Mouse (Mus musculus) thymus, postnatal 10 days (tissue): Measurements from ENCODE around the gene Col26a1.
"Not testable (repeated sequence)": the region's sequence is repeated elsewhere in the genome, so short reads cannot be mapped to it uniquely, and the experiment has no call there.

ENCODE experiments used
- DNase-seq, 2 experiments: peaks; one replicate each; pipeline ENCODE4 v3.0.0; 2021; ENCODE audit warnings: low spot score in 2 of 2

Col26a1 gene

DNA sequence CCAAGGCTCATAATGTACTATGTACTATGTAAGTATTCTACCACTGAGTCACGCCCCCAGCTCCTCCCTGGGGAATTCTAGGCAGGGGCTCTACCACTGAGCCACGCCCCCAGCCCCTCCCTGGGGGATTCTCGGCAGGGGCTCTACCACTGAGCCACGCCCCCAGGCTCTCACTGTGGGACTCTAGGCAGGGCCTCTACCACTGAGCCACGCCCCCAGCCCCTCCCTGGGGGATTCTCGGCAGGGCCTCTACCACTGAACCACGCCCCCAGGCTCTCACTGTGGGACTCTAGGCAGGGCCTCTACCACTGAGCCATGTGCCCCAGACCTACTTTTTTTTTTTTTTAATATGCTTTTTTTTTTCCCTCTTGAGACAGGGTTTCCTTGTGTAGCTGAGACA, 129.8 kb downstream of the Col26a1 start:
- DNase-seq: not testable (repeated sequence)

DNA sequence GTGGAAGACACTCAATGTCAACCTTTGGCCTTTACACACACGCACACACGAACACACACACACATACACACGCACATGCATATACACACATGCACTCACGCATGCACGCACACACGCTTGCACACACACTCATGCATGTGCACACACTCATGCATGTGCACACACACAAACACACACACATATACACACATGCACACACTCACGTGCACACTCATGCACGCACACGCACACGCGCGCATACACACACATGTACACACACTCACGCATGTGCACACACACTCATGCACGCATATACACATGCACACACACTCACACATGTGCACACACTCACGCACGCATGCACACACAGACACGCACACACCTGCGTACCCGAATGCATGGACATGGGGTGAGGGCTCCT, 130.9 kb downstream of the Col26a1 start:
- DNase-seq: no peak

DNA sequence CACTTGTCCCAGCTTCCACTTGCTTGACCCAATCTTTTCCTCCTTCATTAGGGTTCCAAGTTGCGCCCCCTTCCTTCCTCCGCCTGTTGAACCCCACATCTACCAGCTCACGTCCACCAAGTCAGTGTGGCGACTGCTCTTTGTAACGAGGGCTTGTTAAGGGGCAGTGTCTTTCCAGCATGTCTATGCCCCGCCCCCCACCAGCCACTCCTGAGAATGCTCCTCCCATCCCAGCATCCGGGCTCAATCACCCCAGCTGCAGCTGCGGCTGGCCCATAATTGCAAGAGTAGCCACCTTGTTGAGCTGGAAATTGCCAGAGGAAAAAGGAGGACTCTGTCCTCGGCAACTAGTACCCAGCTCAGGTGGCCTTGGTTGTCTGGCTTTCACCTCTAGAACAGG, 136.4 kb downstream of the Col26a1 start:
- DNase-seq: no peak

DNA sequence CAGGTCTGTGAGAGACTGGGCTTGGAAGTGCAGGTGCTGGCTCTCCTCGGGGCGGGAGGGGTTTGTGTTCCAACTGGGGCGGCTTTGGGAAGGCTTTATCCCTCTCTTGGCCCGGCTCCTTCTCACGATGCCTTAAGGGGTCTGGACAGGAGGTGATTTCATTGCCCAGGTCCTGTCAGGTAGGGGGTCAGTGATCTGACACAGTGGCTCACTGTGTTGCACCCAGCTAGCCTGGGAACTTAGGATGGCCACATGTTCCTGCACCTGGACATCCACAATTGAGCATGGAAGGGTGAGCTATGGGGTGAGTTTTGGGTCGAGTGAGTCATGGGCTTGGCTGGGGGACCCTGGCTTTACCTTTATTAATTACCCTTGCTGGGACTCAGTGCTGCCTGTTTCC, 144.1 kb downstream of the Col26a1 start:
- DNase-seq: no peak

DNA sequence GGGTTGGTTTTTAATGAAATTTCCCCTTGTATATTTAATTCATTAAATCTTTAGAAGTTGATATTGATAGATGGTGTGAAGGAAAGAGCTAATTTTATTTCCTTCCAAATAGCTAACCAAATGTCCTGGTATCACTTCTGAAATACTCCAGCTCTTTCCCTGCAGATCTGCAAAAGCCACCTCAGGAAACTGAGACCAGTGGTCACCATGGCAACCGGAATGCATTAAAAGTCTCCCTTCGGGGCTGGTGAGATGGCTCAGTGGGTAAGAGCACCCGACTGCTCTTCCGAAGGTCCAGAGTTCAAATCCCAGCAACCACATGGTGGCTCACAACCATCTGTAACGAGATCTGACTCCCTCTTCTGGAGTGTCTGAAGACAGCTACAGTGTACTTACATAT, 156.7 kb downstream of the Col26a1 start:
- not testable (repeated sequence) for DNase-seq

DNA sequence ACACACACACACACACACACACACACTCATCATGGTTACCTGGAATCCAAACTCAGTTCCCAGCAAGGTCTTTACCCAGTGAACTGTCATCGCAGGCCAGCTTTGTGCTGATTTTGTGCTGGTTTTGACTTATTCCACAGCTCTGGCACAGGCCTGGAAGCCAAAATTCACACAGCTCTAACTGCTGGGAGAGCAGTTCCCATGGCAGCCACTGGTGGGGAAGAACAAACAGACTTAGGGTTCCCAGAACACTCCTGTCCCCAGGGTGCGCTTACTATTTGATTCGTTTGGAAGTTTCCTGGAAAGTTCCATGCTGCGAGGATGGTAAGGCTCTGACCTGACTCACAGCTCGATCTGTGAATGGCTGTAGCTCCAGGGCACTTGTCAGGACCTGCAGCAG, 161.4 kb downstream of the Col26a1 start:
- DNase-seq: no peak

DNA sequence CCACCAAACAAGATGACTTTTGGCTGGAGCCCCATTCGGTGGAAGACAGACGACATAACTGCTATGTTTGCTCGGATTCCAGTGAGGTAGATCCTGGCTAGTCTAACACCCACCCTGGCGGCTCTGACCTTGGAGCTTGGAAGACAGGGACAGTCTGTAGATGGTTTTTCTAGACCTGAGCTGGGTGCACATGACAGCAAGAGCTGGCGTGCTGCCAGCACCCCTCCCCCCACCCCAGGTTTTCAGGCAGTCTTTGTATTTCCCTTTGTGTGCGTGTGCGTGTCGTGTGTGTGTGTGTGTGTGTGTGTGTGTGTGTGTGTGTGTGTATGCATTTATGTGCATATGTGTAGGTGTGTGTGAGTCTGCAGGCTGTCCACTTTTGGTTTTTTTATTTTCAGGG, 164.4 kb downstream of the Col26a1 start:
- DNase-seq: no peak

DNA sequence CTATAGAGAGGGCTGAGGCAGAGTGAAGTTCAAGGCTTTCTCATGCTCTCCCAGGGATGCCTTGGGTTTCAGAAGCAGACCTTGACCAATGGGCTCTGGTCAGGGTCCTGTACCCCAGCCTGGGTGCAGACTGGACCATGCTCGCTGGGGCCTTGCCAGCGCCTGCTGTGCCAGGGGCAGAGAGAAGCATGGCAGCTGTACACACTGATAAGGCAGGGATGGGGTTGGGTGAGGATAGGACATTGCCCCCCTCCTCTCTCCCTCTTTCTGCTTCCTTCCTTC, 165.5 kb downstream of the Col26a1 start:
- DNase-seq: no peak

DNA sequence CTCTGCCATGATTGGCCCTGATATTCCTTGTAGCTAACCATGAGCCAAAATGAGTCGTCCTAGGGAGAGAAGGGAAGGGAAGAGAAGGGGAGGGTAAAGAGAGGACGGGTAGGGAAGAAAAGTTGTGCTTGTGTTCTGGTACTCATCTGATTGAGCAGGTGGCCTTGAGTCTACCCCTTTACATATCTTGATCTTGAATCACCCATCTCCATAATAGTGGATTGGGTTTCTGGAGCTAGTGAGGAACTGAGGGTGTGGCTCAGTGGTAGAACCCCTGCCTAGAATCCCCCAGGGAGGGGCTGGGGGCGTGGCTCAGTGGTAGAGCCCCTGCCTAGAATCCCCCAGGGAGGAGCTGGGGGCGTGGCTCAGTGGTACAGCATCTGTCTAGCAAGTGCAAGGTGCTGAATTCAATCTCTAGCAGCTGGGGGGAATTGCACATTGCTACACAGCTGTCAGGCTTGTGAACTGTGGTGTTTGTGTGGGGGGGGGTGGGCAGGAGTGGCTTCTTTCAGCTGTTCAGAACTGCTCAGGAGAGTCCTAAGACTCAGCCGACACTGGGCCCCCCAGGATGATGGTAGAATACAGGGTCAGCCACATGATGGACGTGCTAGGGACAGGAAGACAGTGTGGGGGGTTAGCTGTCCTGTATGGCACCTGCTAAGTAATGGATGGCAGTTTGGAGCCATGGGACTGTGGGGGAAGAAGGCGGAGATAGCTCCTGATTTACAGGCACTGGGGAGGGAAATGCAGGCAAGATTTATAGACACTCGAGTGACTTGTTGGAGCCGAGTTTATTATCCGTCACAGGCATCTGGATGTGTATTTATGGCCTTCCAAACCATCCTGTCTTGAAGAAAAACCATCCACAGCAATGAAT, 166.1 kb downstream of the Col26a1 start:
- DNase-seq: no peak

DNA sequence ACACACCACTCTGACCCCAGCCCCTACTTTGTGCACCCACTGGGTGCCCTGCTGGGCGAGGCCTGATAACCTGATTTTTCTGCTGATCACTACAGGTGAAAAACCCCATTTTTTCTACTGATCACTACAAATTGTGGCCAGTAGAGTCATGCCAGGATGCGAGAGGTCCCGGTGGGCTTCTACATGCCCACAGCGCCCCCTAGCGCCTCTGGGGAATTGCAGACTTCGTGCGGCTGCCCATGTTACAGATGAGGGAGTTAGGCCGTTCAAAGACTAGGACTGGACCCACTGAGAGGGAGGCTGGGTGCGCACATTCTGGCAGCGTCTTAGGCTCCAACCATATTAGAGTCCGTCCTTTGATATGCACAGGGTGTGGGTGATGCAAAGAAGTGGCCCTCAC, 168.1 kb downstream of the Col26a1 start:
- DNase-seq: peak; percentile 52 to 81

DNA sequence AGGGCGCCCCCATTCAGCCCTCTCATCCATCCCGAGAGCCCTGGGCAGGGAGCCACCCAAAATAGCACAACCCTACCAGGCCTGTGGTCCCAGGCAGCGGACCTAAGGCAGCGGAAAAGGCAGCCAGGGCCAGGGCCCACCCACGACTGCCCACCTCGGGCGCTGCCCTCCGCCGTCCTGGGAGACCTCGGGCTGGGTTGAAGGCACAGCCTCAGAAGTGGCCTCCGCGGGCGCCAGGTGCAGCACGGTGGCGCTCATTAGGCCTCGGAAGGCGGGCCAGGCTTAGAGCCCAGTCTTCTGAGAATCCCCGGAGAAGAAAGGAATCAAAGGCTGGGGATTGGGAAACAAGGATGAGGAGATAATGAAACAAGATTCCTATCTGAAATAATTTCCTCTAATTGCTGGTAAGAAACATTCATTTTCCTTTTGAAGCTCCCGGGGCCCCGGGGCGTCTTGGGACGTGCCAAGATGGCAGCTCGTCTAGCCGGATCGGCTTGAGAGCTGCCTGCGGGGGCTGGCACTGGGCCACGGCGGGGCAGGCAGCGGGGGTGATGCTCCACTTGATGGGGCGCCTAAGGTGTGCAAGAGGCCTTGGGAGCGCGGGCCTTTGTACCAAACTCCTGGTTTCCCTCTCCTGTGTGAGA, 168.7 kb downstream of the Col26a1 start:
- no peak for DNase-seq

DNA sequence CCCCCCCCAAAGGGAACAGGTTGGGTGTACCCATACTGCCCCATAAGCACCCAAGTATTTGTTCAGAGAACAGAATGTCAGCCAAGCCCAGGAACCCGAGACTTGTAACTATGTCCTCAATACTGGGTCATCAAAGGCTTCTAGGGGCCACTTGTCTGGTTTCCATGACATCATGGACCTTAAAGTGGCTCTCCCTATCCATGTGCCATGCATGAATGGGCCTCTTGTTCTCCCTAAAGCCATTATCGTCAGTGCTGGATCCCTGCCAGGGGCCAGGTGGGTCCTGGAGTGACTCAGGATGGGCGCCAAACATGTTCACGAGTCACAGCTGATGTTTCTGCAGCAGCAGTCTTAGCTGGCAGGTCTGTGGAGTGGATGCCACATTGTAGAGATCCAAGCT, 172.3 kb downstream of the Col26a1 start:
- no peak for DNase-seq

DNA sequence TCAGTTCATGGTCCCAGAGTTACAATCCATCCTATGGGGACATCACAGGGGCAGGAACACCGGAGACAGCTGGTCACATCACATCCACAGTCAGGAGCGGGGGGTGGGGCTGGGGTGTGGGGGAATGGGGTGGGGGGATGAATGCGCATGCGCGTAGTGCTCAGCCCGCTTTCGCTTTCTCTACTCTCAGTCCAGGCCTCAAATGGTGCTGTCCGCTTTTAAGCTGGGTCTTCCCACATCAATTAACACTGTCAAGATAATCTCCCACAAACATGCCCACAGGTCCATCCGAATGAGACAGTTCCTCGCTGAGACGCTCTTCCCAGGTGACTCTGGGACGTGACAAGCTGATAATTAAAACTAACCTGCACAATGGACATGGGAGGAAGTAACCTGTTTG, 174.9 kb downstream of the Col26a1 start:
- no peak for DNase-seq

DNA sequence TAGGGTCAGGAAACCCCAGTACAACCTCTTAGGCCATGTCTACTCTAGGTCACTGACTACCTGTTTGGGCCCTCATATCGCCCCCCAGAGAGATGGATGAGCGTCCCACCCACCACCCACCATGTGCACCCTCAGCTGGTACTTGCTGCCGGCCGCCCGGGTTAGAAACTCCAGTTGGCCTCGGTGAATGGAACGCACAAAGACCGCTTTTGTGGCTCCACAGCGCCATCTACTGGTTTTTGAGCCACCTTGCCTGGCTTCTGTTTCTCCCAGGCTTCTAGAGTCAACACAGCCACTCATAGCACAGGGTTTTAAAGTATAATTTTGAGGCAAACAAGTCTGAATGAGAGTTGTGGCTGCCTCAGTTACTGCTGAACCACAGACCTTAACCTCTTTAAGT, 176.2 kb downstream of the Col26a1 start:
- peak; percentile 63 to 92 for DNase-seq

DNA sequence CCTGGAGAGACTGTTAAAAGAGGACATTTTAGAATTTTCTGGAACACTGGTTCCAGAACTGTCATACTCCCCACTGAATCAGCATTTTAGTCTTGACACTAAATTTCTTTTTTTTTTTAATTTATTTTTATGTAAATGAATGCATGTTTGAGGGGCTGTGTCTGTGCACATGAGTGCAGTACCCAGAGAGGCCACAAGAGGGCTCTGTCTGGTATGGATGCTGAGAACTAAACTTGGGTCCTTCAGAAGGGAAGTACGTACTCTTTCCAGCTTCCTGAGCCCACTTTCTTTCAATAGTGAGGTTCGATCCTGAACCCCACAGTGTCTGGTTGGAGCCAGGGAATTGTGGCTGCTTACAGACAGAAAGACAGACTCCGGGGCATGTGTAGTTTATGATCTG, 177.5 kb downstream of the Col26a1 start:
- peak in 1 of 2 experiments; percentile 46 for DNase-seq

DNA sequence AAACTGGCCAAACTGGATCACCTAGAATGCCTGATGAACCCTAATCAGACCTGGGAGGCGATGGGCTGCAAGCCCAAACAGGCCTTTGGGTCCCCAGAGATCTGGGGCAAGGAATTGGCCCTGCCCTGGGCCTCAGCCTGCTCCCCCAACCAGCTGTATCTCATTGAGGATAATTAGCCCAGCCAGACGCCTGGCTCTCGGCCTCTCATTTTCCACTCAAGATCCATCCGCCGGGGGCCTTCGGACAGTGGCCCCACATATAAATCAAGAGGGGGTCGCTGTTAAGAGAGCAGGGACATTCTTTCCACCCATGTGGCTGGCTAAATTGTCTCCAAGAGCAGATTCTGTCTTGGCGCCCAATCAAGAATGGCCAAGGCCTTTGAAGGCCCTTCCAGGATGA, 178.9 kb downstream of the Col26a1 start:
- DNase-seq: no peak

DNA sequence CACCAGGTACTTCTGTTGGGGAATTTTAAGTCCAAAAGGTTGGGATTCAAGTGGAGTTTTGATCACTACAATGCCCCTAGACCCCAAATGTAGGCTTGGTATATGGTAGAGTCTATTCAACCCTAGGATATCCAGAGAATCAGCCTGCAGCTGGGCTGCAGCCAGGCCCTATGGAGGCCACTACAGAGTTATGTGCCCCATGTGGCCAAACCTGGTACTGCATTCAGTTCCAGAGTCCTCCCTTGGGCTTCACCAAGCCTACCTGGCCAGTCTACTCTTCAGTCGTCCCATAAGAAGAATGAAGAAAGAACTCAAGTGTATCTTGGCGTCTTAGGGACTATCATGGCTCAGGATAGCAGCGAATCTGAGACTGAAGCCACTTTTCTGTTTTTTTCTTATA, 179.3 kb downstream of the Col26a1 start:
- DNase-seq: peak; percentile 59 to 88

DNA sequence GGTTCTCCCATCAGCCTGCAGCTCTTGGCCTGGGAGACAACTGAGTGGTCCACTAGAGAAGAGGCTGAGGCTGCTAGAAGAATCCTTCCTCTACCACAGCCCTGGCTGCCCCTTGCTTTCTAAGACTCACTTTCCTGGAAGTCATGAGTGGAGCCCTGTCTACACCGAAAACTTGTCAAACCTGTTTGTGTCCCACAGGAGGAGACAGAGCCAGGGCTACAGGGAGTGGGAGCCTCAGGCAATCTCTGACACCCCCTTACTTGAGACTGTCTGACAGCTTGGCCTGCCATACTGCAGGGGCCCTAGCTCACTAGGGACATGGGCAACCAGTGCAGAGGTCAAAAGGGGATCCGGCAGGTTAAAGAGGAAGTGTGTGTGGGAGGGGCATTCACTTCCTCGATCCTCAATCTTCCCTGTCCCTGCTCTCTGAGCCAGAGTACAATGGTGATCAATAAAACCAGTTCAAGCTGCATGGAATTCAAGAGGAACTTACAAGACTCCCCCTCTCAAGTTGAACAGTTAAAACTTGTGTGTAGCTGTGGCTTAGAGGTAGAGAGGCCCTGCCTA, 180.8 kb downstream of the Col26a1 start:
- DNase-seq: no peak

DNA sequence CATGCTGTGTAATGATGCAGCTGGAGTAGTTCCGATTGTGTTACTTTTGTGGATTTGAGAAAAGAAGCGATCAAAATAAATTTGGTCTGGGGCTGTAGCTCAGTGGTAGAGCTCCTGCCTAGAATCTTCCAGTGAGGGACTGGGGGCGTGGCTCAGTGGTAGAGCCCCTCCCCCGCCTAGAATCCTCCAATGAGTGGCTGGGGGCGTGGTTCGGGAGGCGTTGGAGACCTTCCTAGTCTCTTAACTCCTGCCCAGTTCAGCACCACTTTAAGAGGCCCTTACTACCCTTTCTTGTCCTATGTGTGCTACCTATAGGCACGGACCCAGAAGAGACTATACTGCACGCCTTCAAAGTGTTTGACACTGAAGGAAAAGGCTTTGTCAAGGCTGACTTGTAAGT, 185.4 kb downstream of the Col26a1 start:
- no peak for DNase-seq

DNA sequence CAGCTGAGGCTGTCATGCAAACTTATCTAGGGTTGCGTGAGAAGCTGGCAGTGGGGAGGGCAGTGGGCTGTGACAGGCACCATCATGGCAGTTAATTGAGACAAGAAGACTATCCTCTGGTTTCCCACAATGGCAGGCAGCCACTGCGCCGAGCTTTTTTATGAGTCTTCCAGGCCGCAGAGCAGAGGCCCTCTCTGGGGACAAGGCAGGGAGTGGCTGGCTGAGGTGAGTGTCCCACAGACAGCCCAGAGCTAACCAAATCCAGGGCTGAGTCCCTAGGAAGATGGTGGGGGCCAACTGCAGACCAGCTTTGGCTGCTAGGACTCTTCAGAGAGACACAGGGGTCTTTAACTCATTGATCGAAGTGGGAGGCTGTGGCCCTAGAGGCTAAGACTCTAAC, 186.5 kb downstream of the Col26a1 start:
- DNase-seq: no peak

DNA sequence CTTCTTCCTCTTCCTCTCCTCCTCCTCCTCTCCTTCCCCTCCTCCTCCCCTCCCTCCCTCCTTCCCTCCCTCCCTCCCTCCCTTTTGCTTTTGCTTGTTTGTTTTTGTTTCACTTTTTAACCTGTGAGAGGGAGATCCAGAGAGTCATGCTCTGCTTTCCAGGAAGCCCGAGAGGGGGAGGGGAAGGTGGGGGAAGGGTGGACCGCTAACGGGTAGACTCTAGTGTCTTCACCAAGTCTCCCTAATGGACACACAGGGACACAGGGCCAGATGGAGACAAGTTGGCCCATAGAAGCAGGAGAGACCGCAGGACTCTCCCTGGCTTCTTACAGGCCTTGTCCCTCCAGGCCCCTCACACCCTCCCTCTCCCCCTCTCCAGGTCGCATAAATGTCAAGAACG, 188.0 kb downstream of the Col26a1 start:
- no peak for DNase-seq

DNA sequence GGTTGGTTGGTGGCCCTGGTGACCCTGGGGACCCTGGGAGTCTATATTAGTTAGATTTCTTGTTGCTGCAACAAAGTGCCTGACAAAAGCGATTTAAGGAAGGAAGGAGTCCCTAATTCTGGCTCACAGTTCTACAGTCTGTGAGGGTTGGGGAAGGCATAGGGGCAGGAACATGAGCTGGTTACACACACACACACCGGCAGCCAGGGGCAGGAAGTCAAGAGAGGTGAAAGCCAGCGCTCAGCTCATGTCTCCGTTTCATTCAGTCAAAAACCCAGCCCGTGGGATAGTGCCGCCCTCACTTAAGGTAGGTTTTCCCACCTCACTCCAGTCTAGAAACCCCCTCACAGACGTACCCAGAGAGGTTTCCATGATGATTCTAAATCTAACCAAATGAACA, 189.6 kb downstream of the Col26a1 start:
- peak in 1 of 2 experiments; percentile 37 for DNase-seq

DNA sequence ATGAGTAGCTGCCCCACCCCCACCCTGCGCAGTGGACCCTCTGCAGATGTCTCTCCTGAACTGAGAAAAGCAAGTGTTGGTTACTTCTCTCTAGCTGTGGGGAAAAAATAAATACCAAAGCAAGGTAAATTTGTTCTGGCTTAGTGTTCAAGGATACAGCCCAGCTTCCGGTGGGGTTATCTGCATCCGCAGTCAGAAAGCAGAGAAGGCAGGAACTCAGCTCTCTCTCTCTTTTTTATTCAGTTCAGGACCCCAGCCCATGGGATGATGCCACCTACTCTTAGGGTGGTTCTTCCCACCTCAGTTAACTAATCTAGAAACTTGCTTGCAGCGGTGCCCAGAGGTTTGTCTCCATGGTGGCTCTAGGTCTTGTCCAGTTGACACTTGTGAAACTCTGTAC, 190.2 kb downstream of the Col26a1 start, which contains the start of gene Myl10:
Myl10 (plus strand) TSS at position 363 of the 400 bp plus-strand sequence.
- DNase-seq: no peak
